Mouse (Mus musculus): Measurements from ENCODE around the gene Slc30a4. TPM values are rescaled to one million over a fixed set of nuclear protein-coding genes. Genes with fewer than 3 reads are reported as not detected.

Slc30a4 gene
- polyA plus RNA-seq, 1 experiment from 2014 or later = 4.4 TPM

GRCm38 (mm10) chr2:122672841-122673240 lies 29.6 kb downstream of the Slc30a4 start:
- ATAC-seq = no peak
- H3K4me1 ChIP-seq = no peaks in the 10 kb centered on the region
- H3K9ac ChIP-seq = no peak overlapping the region
- WGBS = 75% methylated on average over 5 of the region's 5 CpGs
- H3K9me3 ChIP-seq (replicated peaks) = no peaks in the 10 kb centered on the region
- H3K4me3 ChIP-seq = no peak overlapping the region
- no peaks in the 10 kb centered on the region for H3K27me3 ChIP-seq
- H3K4me2 ChIP-seq = no peak overlapping the region
- no peak overlapping the region for H3K27ac ChIP-seq
- H3K36me3 ChIP-seq (ENCODE audit: poor library complexity, severe bottlenecking) = no peaks in the 10 kb centered on the region

GRCm38 (mm10) chr2:122671714-122672113 lies 30.7 kb downstream of the Slc30a4 start:
- Histone ChIP-seq H3K4me2 (no peak overlapping the region), H3K36me3 (ENCODE audit: poor library complexity, severe bottlenecking) (no peaks in the 10 kb centered on the region), H3K9ac (no peak overlapping the region), H3K9me3 (replicated peaks) (no peaks in the 10 kb centered on the region), H3K4me1 (no peaks in the 10 kb centered on the region), H3K27ac (no peak overlapping the region), H3K4me3 (no peak overlapping the region), H3K27me3 (no peaks in the 10 kb centered on the region)
- WGBS = 79% methylated on average over 5 of the region's 5 CpGs
- no peak for ATAC-seq

GRCm38 (mm10) chr2:122667856-122668255 lies 34.6 kb downstream of the Slc30a4 start:
- no peak overlapping the region for H3K9ac ChIP-seq
- H3K27ac ChIP-seq = no peak overlapping the region
- 54% methylated on average over 5 of the region's 5 CpGs for WGBS
- no peak overlapping the region for H3K4me3 ChIP-seq
- no peak overlapping the region for H3K4me2 ChIP-seq
- H3K4me1 ChIP-seq = no peaks in the 10 kb centered on the region
- no peak for ATAC-seq
- no peaks in the 10 kb centered on the region for H3K27me3 ChIP-seq
- H3K36me3 ChIP-seq (ENCODE audit: poor library complexity, severe bottlenecking) = no peaks in the 10 kb centered on the region
- H3K9me3 ChIP-seq (replicated peaks) = no peaks in the 10 kb centered on the region

- Histone ChIP-seq H3K4me2 (no peak overlapping the region), H3K36me3 (ENCODE audit: poor library complexity, severe bottlenecking) (no peaks in the 10 kb centered on the region), H3K9me3 (replicated peaks) (no peaks in the 10 kb centered on the region), H3K27ac (no peak overlapping the region), H3K9ac (no peak overlapping the region), H3K4me3 (no peak overlapping the region), H3K4me1 (no peaks in the 10 kb centered on the region), H3K27me3 (no peaks in the 10 kb centered on the region)
- no peak for ATAC-seq
- WGBS = 50% methylated on average over 12 of the region's 12 CpGs
Observed at GRCm38 (mm10) chr2:122665973-122666875, 36.2 kb downstream of the Slc30a4 start.

- Histone ChIP-seq H3K4me3 (no peak overlapping the region), H3K9ac (no peak overlapping the region), H3K27ac (no peak overlapping the region), H3K36me3 (ENCODE audit: poor library complexity, severe bottlenecking) (no peaks in the 10 kb centered on the region), H3K4me1 (no peaks in the 10 kb centered on the region), H3K27me3 (no peaks in the 10 kb centered on the region), H3K9me3 (replicated peaks) (no peaks in the 10 kb centered on the region), H3K4me2 (no peak overlapping the region)
- no peak for ATAC-seq
- 51% methylated on average over 6 of the region's 6 CpGs for WGBS
Observed at GRCm38 (mm10) chr2:122665253-122665972, 37.0 kb downstream of the Slc30a4 start.

GRCm38 (mm10) chr2:122659825-122660224 lies 42.6 kb downstream of the Slc30a4 start:
- Histone ChIP-seq H3K9ac (no peak overlapping the region), H3K27me3 (no peaks in the 10 kb centered on the region), H3K4me1 (no peaks in the 10 kb centered on the region), H3K9me3 (replicated peaks) (no peaks in the 10 kb centered on the region), H3K4me3 (no peak overlapping the region), H3K27ac (no peak overlapping the region), H3K36me3 (ENCODE audit: poor library complexity, severe bottlenecking) (no peaks in the 10 kb centered on the region), H3K4me2 (no peak overlapping the region)
- WGBS = 95% methylated on average over 7 of the region's 7 CpGs
- ATAC-seq = no peak

GRCm38 (mm10) chr2:122657707-122658524 lies 44.5 kb downstream of the Slc30a4 start:
- Histone ChIP-seq H3K4me3 (no peak overlapping the region), H3K27me3 (no peaks in the 10 kb centered on the region), H3K36me3 (ENCODE audit: poor library complexity, severe bottlenecking) (no peaks in the 10 kb centered on the region), H3K4me1 (no peaks in the 10 kb centered on the region), H3K4me2 (no peak overlapping the region), H3K9ac (no peak overlapping the region), H3K27ac (no peak overlapping the region), H3K9me3 (replicated peaks) (no peaks in the 10 kb centered on the region)
- WGBS = 91% methylated on average over 11 of the region's 11 CpGs
- ATAC-seq = no peak

GRCm38 (mm10) chr2:122656767-122657166 lies 45.7 kb downstream of the Slc30a4 start:
- H3K4me3 ChIP-seq = no peak overlapping the region
- no peak overlapping the region for H3K27ac ChIP-seq
- no peaks in the 10 kb centered on the region for H3K9me3 ChIP-seq (replicated peaks)
- WGBS = 78% methylated on average over 9 of the region's 9 CpGs
- no peaks in the 10 kb centered on the region for H3K36me3 ChIP-seq (ENCODE audit: poor library complexity, severe bottlenecking)
- H3K9ac ChIP-seq = no peak overlapping the region
- H3K27me3 ChIP-seq = no peaks in the 10 kb centered on the region
- no peaks in the 10 kb centered on the region for H3K4me1 ChIP-seq
- no peak for ATAC-seq
- H3K4me2 ChIP-seq = no peak overlapping the region

- H3K9ac ChIP-seq = no peak overlapping the region
- no peaks in the 10 kb centered on the region for H3K36me3 ChIP-seq (ENCODE audit: poor library complexity, severe bottlenecking)
- no peak overlapping the region for H3K27ac ChIP-seq
- no peak overlapping the region for H3K4me2 ChIP-seq
- H3K27me3 ChIP-seq = no peaks in the 10 kb centered on the region
- 68% methylated on average over 2 of the region's 2 CpGs for WGBS
- no peaks in the 10 kb centered on the region for H3K4me1 ChIP-seq
- H3K4me3 ChIP-seq = no peak overlapping the region
- no peaks in the 10 kb centered on the region for H3K9me3 ChIP-seq (replicated peaks)
- ATAC-seq = no peak
Observed at GRCm38 (mm10) chr2:122656052-122656451, 46.4 kb downstream of the Slc30a4 start.

GRCm38 (mm10) chr2:122652096-122653084 lies 50.1 kb downstream of the Slc30a4 start:
- no peaks in the 10 kb centered on the region for H3K27me3 ChIP-seq
- no peak overlapping the region for H3K4me3 ChIP-seq
- H3K27ac ChIP-seq = no peak overlapping the region
- H3K4me1 ChIP-seq = no peaks in the 10 kb centered on the region
- no peaks in the 10 kb centered on the region for H3K9me3 ChIP-seq (replicated peaks)
- no peak overlapping the region for H3K4me2 ChIP-seq
- ATAC-seq = no peak
- H3K9ac ChIP-seq = no peak overlapping the region
- no peaks in the 10 kb centered on the region for H3K36me3 ChIP-seq (ENCODE audit: poor library complexity, severe bottlenecking)
- 80% methylated on average over 17 of the region's 17 CpGs for WGBS

GRCm38 (mm10) chr2:122638673-122639072 lies 63.8 kb downstream of the Slc30a4 start:
- ATAC-seq = no peak
- 51% methylated on average over 5 of the region's 5 CpGs for WGBS

More at GRCm38 (mm10) chr2:122638673-122639072, 63.8 kb downstream of the Slc30a4 start:
- H3K4me3 ChIP-seq = no peak overlapping the region
- H3K9me3 ChIP-seq (replicated peaks) = no peaks in the 10 kb centered on the region
- no peak overlapping the region for H3K4me2 ChIP-seq
- no peak overlapping the region for H3K9ac ChIP-seq
- H3K36me3 ChIP-seq (ENCODE audit: poor library complexity, severe bottlenecking) = 0 out of 2 replicates have a peak, but pooled peaks cover 8% of the 10 kb centered on the region
- peaks cover 6% of the 10 kb centered on the region for H3K4me1 ChIP-seq
- H3K27ac ChIP-seq = no peak overlapping the region
- peaks cover 13% of the 10 kb centered on the region; the same call in 1 of the 2 replicates for H3K27me3 ChIP-seq
